Mouse (Mus musculus) heart, postnatal 0 days (tissue): ENCODE measurements at regions not wholly inside any gene's neighbourhood (a gene's known extent, or its start where the extent isn't known, plus 50 kb on each side); places are given as distances from the start of the nearest gene placed in this dataset.

Source experiments
- CTCF ChIP-seq: IDR thresholded peaks from 2 replicates; pipeline ENCODE4 v1.5.1; 2016; ENCODE audit warnings: antibody characterized with exemption, control low read depth, low read depth
- EP300 ChIP-seq: IDR thresholded peaks from 2 replicates; pipeline ENCODE4 v1.6.1; 2016; ENCODE audit warnings: antibody characterized with exemption, low read depth

DNA sequence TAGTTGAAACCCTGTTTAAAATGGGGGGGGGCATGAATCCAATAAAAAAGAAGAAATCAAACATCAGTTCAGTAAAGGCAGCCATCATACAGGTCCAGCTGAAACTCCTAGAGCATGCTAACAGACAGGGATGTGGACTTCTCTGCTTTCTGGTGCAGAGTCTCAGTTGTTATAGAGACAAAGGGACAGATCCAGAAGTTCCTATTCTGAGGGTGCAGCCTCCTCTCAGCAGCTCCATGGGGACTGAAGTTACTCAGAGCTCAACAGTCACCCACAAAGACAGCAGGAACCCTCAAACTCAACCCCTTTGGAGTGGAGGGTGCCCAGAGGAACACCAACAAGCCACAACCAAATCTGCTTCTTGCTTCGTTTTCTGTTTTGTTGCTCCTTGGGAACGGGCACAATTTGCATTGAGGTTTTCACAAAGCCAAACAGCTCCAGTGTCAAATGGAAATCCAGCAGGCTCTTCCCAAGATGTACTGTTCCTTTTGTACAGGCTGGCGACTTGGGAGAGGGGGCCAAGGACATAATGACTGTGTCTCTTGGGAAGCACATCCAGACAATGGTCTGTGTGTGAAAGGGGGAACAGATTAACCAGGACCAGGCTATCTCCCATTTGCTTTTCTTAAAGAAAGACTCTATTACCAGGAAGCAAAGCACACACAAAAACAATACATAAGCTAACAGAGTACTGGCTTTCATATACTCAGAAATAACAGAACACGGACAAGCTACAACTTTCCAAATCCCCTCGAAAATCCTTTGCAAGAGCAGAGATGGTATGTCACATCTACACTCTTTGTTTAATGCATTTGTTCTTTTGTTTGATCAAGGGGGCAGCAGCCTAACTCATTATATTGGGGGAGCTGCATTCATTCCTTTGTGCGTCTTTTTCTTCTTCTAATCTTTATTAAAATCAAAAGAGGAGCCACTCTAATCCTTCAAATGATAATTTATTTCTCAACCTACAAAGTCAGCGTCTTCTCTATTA is 332.6 kb upstream of the Zfp462 start:
- TF ChIP-seq CTCF (no peak), EP300 (no peak)
